Mouse (Mus musculus) heart, adult 9 months (tissue): ENCODE data around the gene Mtus2.
A peak's percentile ranks its signal among the peaks of the same experiment; 100 is the strongest.

Experiments
- DNase-seq, 2 experiments: peaks; one replicate each; pipeline ENCODE4 v3.0.0; 2022; ENCODE audit warnings: low spot score in 2 of 2

Gene Mtus2

GRCm38 (mm10) chr5:148041661-148042060 is 84.5 kb downstream of the Mtus2 start:
- DNase-seq, result no peak

GRCm38 (mm10) chr5:148048200-148048599 is 91.1 kb downstream of the Mtus2 start:
- no peak for DNase-seq

GRCm38 (mm10) chr5:148049304-148049703 is 92.2 kb downstream of the Mtus2 start:
- no peak for DNase-seq

GRCm38 (mm10) chr5:148052846-148053608 is 95.9 kb downstream of the Mtus2 start:
- DNase-seq, result peak; percentile 36 to 52

GRCm38 (mm10) chr5:148053609-148053990 is 96.5 kb downstream of the Mtus2 start:
- no peak for DNase-seq

- DNase-seq, result no peak
These were observed 99.7 kb downstream of the Mtus2 start for GRCm38 (mm10) chr5:148056831-148057230.

GRCm38 (mm10) chr5:148057433-148057832 is 100.3 kb downstream of the Mtus2 start:
- no peak for DNase-seq

- no peak for DNase-seq
These were observed 102.2 kb downstream of the Mtus2 start for GRCm38 (mm10) chr5:148059339-148059738.

GRCm38 (mm10) chr5:148061869-148062268 is 104.7 kb downstream of the Mtus2 start:
- DNase-seq, result no peak

GRCm38 (mm10) chr5:148063745-148064144 is 106.6 kb downstream of the Mtus2 start:
- no peak for DNase-seq

- no peak for DNase-seq
These were observed 108.1 kb downstream of the Mtus2 start for GRCm38 (mm10) chr5:148065251-148065650.

GRCm38 (mm10) chr5:148069909-148070308 is 112.8 kb downstream of the Mtus2 start:
- DNase-seq, result no peak

GRCm38 (mm10) chr5:148071800-148072199 is 114.7 kb downstream of the Mtus2 start:
- DNase-seq, result no peak

- DNase-seq, result no peak
These were observed 116.3 kb downstream of the Mtus2 start for GRCm38 (mm10) chr5:148073461-148073860.

- no peak for DNase-seq
These were observed 122.6 kb downstream of the Mtus2 start for GRCm38 (mm10) chr5:148079732-148080131.

GRCm38 (mm10) chr5:148083541-148083940 is 126.4 kb downstream of the Mtus2 start:
- no peak for DNase-seq

- no peak for DNase-seq
These were observed 127.6 kb downstream of the Mtus2 start for GRCm38 (mm10) chr5:148084766-148085165.

- DNase-seq, result no peak
These were observed 130.7 kb downstream of the Mtus2 start for GRCm38 (mm10) chr5:148087796-148088195.

GRCm38 (mm10) chr5:148090191-148090821 is 133.2 kb downstream of the Mtus2 start:
- DNase-seq, result no peak

GRCm38 (mm10) chr5:148094640-148095039 is 137.5 kb downstream of the Mtus2 start:
- no peak for DNase-seq

GRCm38 (mm10) chr5:148099356-148099755 is 142.2 kb downstream of the Mtus2 start:
- no peak for DNase-seq

GRCm38 (mm10) chr5:148107324-148107723 is 150.2 kb downstream of the Mtus2 start:
- DNase-seq, result no peak

- no peak for DNase-seq
These were observed 150.8 kb downstream of the Mtus2 start for GRCm38 (mm10) chr5:148107890-148108289.
